8 mouse cellular contexts compared by ENCODE assay signal in the genomic region with DNA sequence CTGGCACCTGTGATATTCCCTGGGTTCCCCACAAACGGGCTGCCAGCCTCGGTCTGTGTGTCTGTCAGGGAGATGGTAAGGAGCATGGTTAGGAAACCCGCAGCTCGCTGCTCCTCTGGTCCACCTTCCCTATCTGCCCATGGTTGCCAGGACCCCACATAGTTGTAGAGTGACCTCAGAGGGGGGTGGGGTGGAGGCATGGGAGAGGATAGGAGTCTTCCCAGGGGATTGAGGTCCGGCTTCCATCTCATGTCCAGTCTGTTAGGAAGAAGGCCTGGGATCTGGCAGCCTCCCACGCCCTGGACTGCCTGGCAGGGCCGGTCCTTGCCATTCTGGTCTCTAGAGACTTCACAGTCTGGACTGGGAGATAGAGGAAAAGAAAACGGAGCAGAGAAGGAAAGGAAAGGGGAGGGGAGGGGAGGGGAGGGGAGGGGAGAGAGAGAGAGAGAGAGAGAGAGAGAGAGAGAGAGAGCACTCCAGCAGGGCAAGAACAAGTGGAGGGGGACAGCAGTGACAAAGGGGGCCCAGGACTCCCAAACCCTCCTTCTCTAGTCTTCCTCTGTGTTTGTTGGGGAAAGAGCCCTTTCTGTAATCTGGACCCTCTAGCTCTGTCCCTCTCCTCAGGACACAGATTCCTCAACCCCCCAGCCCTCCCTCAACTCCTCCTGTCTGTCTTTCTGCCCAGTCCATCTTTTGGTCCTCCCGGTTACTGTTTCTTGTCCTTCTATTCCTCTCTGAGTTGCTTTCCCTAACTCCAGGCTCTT. TPM values are rescaled to one million over a fixed set of nuclear protein-coding genes. Genes with fewer than 3 reads are reported as not detected.
DNase-seq lines count a peak whose midpoint lies in the region; ATAC-seq lines count a peak whose summit lies in the region.

No protein-coding gene starts in this region.

- H3K36me3 ChIP-seq in heart, embryonic 13.5 days = peaks cover 8% of the 10 kb centered on the region
- H3K36me3 ChIP-seq in liver, embryonic 12.5 days = no peaks in the 10 kb centered on the region
- no peaks in the 10 kb centered on the region for H3K36me3 ChIP-seq in neural tube, embryonic 15.5 days

- peak overlapping the region; percentile 86 for H3K9ac ChIP-seq in heart, embryonic 13.5 days
- peak overlapping the region; percentile 15; the same call in 1 of the 2 replicates for H3K9ac ChIP-seq in liver, embryonic 12.5 days
- peak overlapping the region; percentile 40; the same call in 1 of the 2 replicates for H3K9ac ChIP-seq in neural tube, embryonic 15.5 days (replicated peaks)

- peaks cover 51% of the 10 kb centered on the region for H3K4me1 ChIP-seq in heart, embryonic 13.5 days
- peaks cover 45% of the 10 kb centered on the region for H3K4me1 ChIP-seq in liver, embryonic 12.5 days
- H3K4me1 ChIP-seq in neural tube, embryonic 15.5 days = peaks cover 11% of the 10 kb centered on the region

- ATAC-seq in heart, embryonic 13.5 days (ENCODE audit: extremely low read depth, insufficient number of reproducible peaks, low FRiP score, low TSS enrichment) = no peak
- ATAC-seq in liver, embryonic 12.5 days = no peak
- ATAC-seq in neural tube, embryonic 15.5 days (ENCODE audit: low FRiP score) = peak; percentile 25; the same call in 1 of the 2 replicates

- H3K27ac ChIP-seq in heart, embryonic 13.5 days (replicated peaks) = peak overlapping the region; percentile 70
- H3K27ac ChIP-seq in liver, embryonic 12.5 days = no peak overlapping the region
- H3K27ac ChIP-seq in neural tube, embryonic 15.5 days (replicated peaks) = peak overlapping the region; percentile 65

- H3K27me3 ChIP-seq in heart, embryonic 13.5 days (replicated peaks) = 0 out of 2 replicates have a peak, but pooled peaks cover 3% of the 10 kb centered on the region
- peaks cover 39% of the 10 kb centered on the region for H3K27me3 ChIP-seq in liver, embryonic 12.5 days (replicated peaks)
- H3K27me3 ChIP-seq in neural tube, embryonic 15.5 days (replicated peaks) = no peaks in the 10 kb centered on the region

- peak overlapping the region; percentile 76 for H3K4me3 ChIP-seq in heart, embryonic 13.5 days
- H3K4me3 ChIP-seq in liver, embryonic 12.5 days = peak overlapping the region; percentile 39
- H3K4me3 ChIP-seq in neural tube, embryonic 15.5 days (replicated peaks) = peak overlapping the region; percentile 42

- H3K4me2 ChIP-seq in heart, embryonic 13.5 days = peak overlapping the region; percentile 91
- peak overlapping the region; percentile 58 for H3K4me2 ChIP-seq in liver, embryonic 12.5 days
- peak overlapping the region; percentile 65 for H3K4me2 ChIP-seq in neural tube, embryonic 15.5 days

- H3K9me3 ChIP-seq in heart, embryonic 13.5 days = no peaks in the 10 kb centered on the region
- no peaks in the 10 kb centered on the region for H3K9me3 ChIP-seq in liver, embryonic 12.5 days (replicated peaks)
- H3K9me3 ChIP-seq in neural tube, embryonic 15.5 days (replicated peaks) = no peaks in the 10 kb centered on the region

- peak; percentile 65 for DNase-seq in adrenal gland, postnatal 10 days
- no peak for DNase-seq in adrenal gland, adult 8-10 months
- peak; percentile 70 for DNase-seq in NIH3T3 (ENCODE audit: low read depth)
- no peak for DNase-seq in left cerebral cortex, adult 9 months (ENCODE audit: low spot score in 2 of 2)
- no peak for DNase-seq in c-Kit-positive CD71-positive TER-119-positive erythroid progenitor cells, embryonic 14.5 days (ENCODE audit: low spot score)

- 5% methylated on average over 9 of the region's 9 CpGs for WGBS in heart, embryonic 13.5 days
- 20% methylated on average over 9 of the region's 9 CpGs for WGBS in liver, embryonic 12.5 days (ENCODE audit: insufficient replicate concordance)
- WGBS in neural tube, embryonic 15.5 days = 35% methylated on average over 8 of the region's 9 CpGs

RNA-seq across cellular contexts. Expression of a gene that starts 0.9 kb away (rescaled TPM):
- total RNA-seq in adrenal gland, postnatal 10 days (2021) = 10 to 100 TPM; 62.1 to 66.3 TPM
- total RNA-seq in adrenal gland, adult 8-10 months (2022) = 10 to 100 TPM; 51.4 to 73.8 (median 64.5) TPM
- 47.3 and 48.6 TPM in 2 replicates for polyA plus RNA-seq in heart, embryonic 13.5 days (2015; fragmentation: Nextera tagmentation; extraction: Ambion mirVana)
- polyA plus RNA-seq in liver, embryonic 12.5 days (2016; fragmentation: Nextera tagmentation; extraction: Ambion mirVana) = 14.1 and 20.1 TPM in 2 replicates
- polyA plus RNA-seq in neural tube, embryonic 15.5 days (2015; fragmentation: Nextera tagmentation; extraction: Ambion mirVana) = 27.6 and 35.8 TPM in 2 replicates

RNA-seq across cellular contexts. Expression of a gene that starts 29.1 kb away (rescaled TPM):
- 1 to 10 TPM; 3.2 to 3.9 TPM for total RNA-seq in adrenal gland, postnatal 10 days (2021)
- total RNA-seq in adrenal gland, adult 8-10 months (2022) = 1 to 10 TPM; 2.3 to 4.2 (median 3.2) TPM
- polyA plus RNA-seq in heart, embryonic 13.5 days (2015; fragmentation: Nextera tagmentation; extraction: Ambion mirVana) = 2.7 and 3.0 TPM in 2 replicates
- polyA plus RNA-seq in liver, embryonic 12.5 days (2016; fragmentation: Nextera tagmentation; extraction: Ambion mirVana) = 0.62 and 0.81 TPM in 2 replicates
- 2.8 and 6.1 TPM in 2 replicates for polyA plus RNA-seq in neural tube, embryonic 15.5 days (2015; fragmentation: Nextera tagmentation; extraction: Ambion mirVana)

RNA-seq across cellular contexts. Expression of a gene that starts 33.1 kb away (rescaled TPM):
- total RNA-seq in adrenal gland, postnatal 10 days (2021) = 100 to 1,000 TPM; 114 to 125 TPM
- total RNA-seq in adrenal gland, adult 8-10 months (2022) = 100 to 1,000 TPM in 3 of 4 experiments, 10 to 100 TPM in 1; 97.0 to 132 (median 119) TPM
- polyA plus RNA-seq in heart, embryonic 13.5 days (2015; fragmentation: Nextera tagmentation; extraction: Ambion mirVana) = 38.1 and 38.8 TPM in 2 replicates
- polyA plus RNA-seq in liver, embryonic 12.5 days (2016; fragmentation: Nextera tagmentation; extraction: Ambion mirVana) = 46.1 and 52.3 TPM in 2 replicates
- polyA plus RNA-seq in neural tube, embryonic 15.5 days (2015; fragmentation: Nextera tagmentation; extraction: Ambion mirVana) = 37.3 and 43.9 TPM in 2 replicates

Comparison
In these comparisons a context has a peak if more than half of its experiments do, and no peak if none do; other contexts are left out.
1. DNase-seq: peak in adrenal gland, postnatal 10 days (single experiment) and NIH3T3 (single experiment); none in adrenal gland, adult 8-10 months (single experiment), left cerebral cortex, adult 9 months (0 of 2) and c-Kit-positive CD71-positive TER-119-positive erythroid progenitor cells, embryonic 14.5 days (single experiment).
2. H3K9ac ChIP-seq: peak in every context shown above with its lines; median percentile 86 in heart, embryonic 13.5 days; 40 in neural tube, embryonic 15.5 days; 15 in liver, embryonic 12.5 days.
3. Peak in every context shown above with its lines, with median percentiles within 50 percentile points of each other: H3K4me2 ChIP-seq and H3K4me3 ChIP-seq.